Mouse (Mus musculus): ENCODE measurements around the gene Fat1. TPM values are rescaled to one million over a fixed set of nuclear protein-coding genes. Genes with fewer than 3 reads are reported as not detected.
A peak's percentile ranks its signal among the peaks of the same experiment; 100 is the strongest.

The Fat1 gene
- polyA plus RNA-seq, 1 experiment from 2014 or later = 8.6 TPM

- Histone ChIP-seq H3K4me1 (replicated peaks; ENCODE audit: control insufficient read depth, insufficient read depth) (no peaks in the 10 kb centered on the region), H3K9me3 (ENCODE audit: control insufficient read depth, low read length) (no peaks in the 10 kb centered on the region), H3K4me3 (ENCODE audit: low read depth, low read length) (no peak overlapping the region), H3K27me3 (ENCODE audit: control insufficient read depth, insufficient read depth, low read length) (no peaks in the 10 kb centered on the region), H3K4me2 (replicated peaks; ENCODE audit: low read depth) (no peak overlapping the region), H3K9ac (ENCODE audit: low read length) (no peak overlapping the region), H3K27ac (replicated peaks) (no peak overlapping the region), H3K36me3 (ENCODE audit: control insufficient read depth, insufficient read depth, low read length) (peaks cover 23% of the 10 kb centered on the region)
- no peak for ATAC-seq (ENCODE audit: low FRiP score, low TSS enrichment)
- TF ChIP-seq EP300 (optimal IDR thresholded peaks at IDR 0.05) (no peak), CTCF (IDR thresholded peaks at IDR 0.05; ENCODE audit: low read depth) (no peak)
- 80% methylated on average over 12 of the region's 12 CpGs for WGBS
- no peak for DNase-seq (ENCODE audit: low spot score)
Measured at GRCm38 (mm10) chr8:45011774-45012173, 76.5 kb downstream of the Fat1 start.

- Histone ChIP-seq H3K9ac (ENCODE audit: low read length) (no peak overlapping the region), H3K27me3 (ENCODE audit: control insufficient read depth, insufficient read depth, low read length) (no peaks in the 10 kb centered on the region), H3K4me1 (replicated peaks; ENCODE audit: control insufficient read depth, insufficient read depth) (no peaks in the 10 kb centered on the region), H3K4me2 (replicated peaks; ENCODE audit: low read depth) (no peak overlapping the region), H3K27ac (replicated peaks) (no peak overlapping the region), H3K9me3 (ENCODE audit: control insufficient read depth, low read length) (no peaks in the 10 kb centered on the region), H3K4me3 (ENCODE audit: low read depth, low read length) (no peak overlapping the region), H3K36me3 (ENCODE audit: control insufficient read depth, insufficient read depth, low read length) (peaks cover 35% of the 10 kb centered on the region)
- no peak for ATAC-seq (ENCODE audit: low FRiP score, low TSS enrichment)
- DNase-seq (ENCODE audit: low spot score) = no peak
- TF ChIP-seq EP300 (optimal IDR thresholded peaks at IDR 0.05) (no peak), CTCF (IDR thresholded peaks at IDR 0.05; ENCODE audit: low read depth) (no peak)
- 86% methylated on average over 8 of the region's 8 CpGs for WGBS
Measured at GRCm38 (mm10) chr8:45013852-45014251, 78.6 kb downstream of the Fat1 start.

- ATAC-seq (ENCODE audit: low FRiP score, low TSS enrichment) (peak; percentile 66; the same call in 1 of the 2 replicates), DNase-seq (ENCODE audit: low spot score) (no peak)
- TF ChIP-seq CTCF (IDR thresholded peaks at IDR 0.05; ENCODE audit: low read depth) (no peak), EP300 (optimal IDR thresholded peaks at IDR 0.05) (no peak)
- no peaks in the 10 kb centered on the region for H3K4me1 ChIP-seq (replicated peaks; ENCODE audit: control insufficient read depth, insufficient read depth)
- H3K27ac ChIP-seq (replicated peaks) = no peak overlapping the region
- no peak overlapping the region for H3K4me2 ChIP-seq (replicated peaks; ENCODE audit: low read depth)
- H3K9ac ChIP-seq (ENCODE audit: low read length) = no peak overlapping the region
- H3K9me3 ChIP-seq (ENCODE audit: control insufficient read depth, low read length) = no peaks in the 10 kb centered on the region
- WGBS = 80% methylated on average over 11 of the region's 11 CpGs
- H3K27me3 ChIP-seq (ENCODE audit: control insufficient read depth, insufficient read depth, low read length) = no peaks in the 10 kb centered on the region
- no peak overlapping the region for H3K4me3 ChIP-seq (ENCODE audit: low read depth, low read length)
- H3K36me3 ChIP-seq (ENCODE audit: control insufficient read depth, insufficient read depth, low read length) = peaks cover 35% of the 10 kb centered on the region
Measured at GRCm38 (mm10) chr8:45014498-45015067, 79.3 kb downstream of the Fat1 start.

GRCm38 (mm10) chr8:45015876-45016275 is 80.6 kb downstream of the Fat1 start:
- WGBS = 58% methylated on average over 8 of the region's 8 CpGs
- Histone ChIP-seq H3K27ac (replicated peaks) (no peak overlapping the region), H3K9me3 (ENCODE audit: control insufficient read depth, low read length) (no peaks in the 10 kb centered on the region), H3K36me3 (ENCODE audit: control insufficient read depth, insufficient read depth, low read length) (peaks cover 27% of the 10 kb centered on the region), H3K4me1 (replicated peaks; ENCODE audit: control insufficient read depth, insufficient read depth) (no peaks in the 10 kb centered on the region), H3K4me2 (replicated peaks; ENCODE audit: low read depth) (no peak overlapping the region), H3K27me3 (ENCODE audit: control insufficient read depth, insufficient read depth, low read length) (no peaks in the 10 kb centered on the region), H3K9ac (ENCODE audit: low read length) (no peak overlapping the region), H3K4me3 (ENCODE audit: low read depth, low read length) (no peak overlapping the region)
- TF ChIP-seq EP300 (optimal IDR thresholded peaks at IDR 0.05) (no peak), CTCF (IDR thresholded peaks at IDR 0.05; ENCODE audit: low read depth) (no peak)
- ATAC-seq (ENCODE audit: low FRiP score, low TSS enrichment) = peak; percentile 42; the same call in 1 of the 2 replicates
- no peak for DNase-seq (ENCODE audit: low spot score)

- 70% methylated on average over 5 of the region's 5 CpGs for WGBS
- H3K36me3 ChIP-seq (ENCODE audit: control insufficient read depth, insufficient read depth, low read length) = peaks cover 36% of the 10 kb centered on the region
Measured at GRCm38 (mm10) chr8:45019241-45019640, 84.0 kb downstream of the Fat1 start.

GRCm38 (mm10) chr8:45021171-45021570 is 85.9 kb downstream of the Fat1 start:
- no peak for DNase-seq (ENCODE audit: low spot score)
- H3K27ac ChIP-seq (replicated peaks) = no peak overlapping the region
- no peaks in the 10 kb centered on the region for H3K27me3 ChIP-seq (ENCODE audit: control insufficient read depth, insufficient read depth, low read length)
- WGBS = 81% methylated on average over 5 of the region's 5 CpGs
- H3K9ac ChIP-seq (ENCODE audit: low read length) = no peak overlapping the region
- no peak for ATAC-seq (ENCODE audit: low FRiP score, low TSS enrichment)
- H3K4me1 ChIP-seq (replicated peaks; ENCODE audit: control insufficient read depth, insufficient read depth) = no peaks in the 10 kb centered on the region
- no peak overlapping the region for H3K4me3 ChIP-seq (ENCODE audit: low read depth, low read length)
- peaks cover 5% of the 10 kb centered on the region; the same call in 1 of the 2 replicates for H3K9me3 ChIP-seq (ENCODE audit: control insufficient read depth, low read length)
- peaks cover 49% of the 10 kb centered on the region for H3K36me3 ChIP-seq (ENCODE audit: control insufficient read depth, insufficient read depth, low read length)
- no peak for TF ChIP-seq CTCF (IDR thresholded peaks at IDR 0.05; ENCODE audit: low read depth)
- TF ChIP-seq EP300 (optimal IDR thresholded peaks at IDR 0.05) = no peak
- no peak overlapping the region for H3K4me2 ChIP-seq (replicated peaks; ENCODE audit: low read depth)

More at GRCm38 (mm10) chr8:45019241-45019640, 84.0 kb downstream of the Fat1 start:
- Histone ChIP-seq H3K4me1 (replicated peaks; ENCODE audit: control insufficient read depth, insufficient read depth) (no peaks in the 10 kb centered on the region), H3K4me3 (ENCODE audit: low read depth, low read length) (no peak overlapping the region), H3K27me3 (ENCODE audit: control insufficient read depth, insufficient read depth, low read length) (no peaks in the 10 kb centered on the region), H3K4me2 (replicated peaks; ENCODE audit: low read depth) (no peak overlapping the region), H3K9ac (ENCODE audit: low read length) (no peak overlapping the region), H3K27ac (replicated peaks) (no peak overlapping the region), H3K9me3 (ENCODE audit: control insufficient read depth, low read length) (peaks cover 5% of the 10 kb centered on the region; the same call in 1 of the 2 replicates)
- no peak for DNase-seq (ENCODE audit: low spot score)
- TF ChIP-seq CTCF (IDR thresholded peaks at IDR 0.05; ENCODE audit: low read depth) = no peak
- no peak for TF ChIP-seq EP300 (optimal IDR thresholded peaks at IDR 0.05)
- no peak for ATAC-seq (ENCODE audit: low FRiP score, low TSS enrichment)

Data from stomach, postnatal 0 days (tissue).